12 mouse cellular contexts compared by ENCODE assay signal in the genomic region with DNA sequence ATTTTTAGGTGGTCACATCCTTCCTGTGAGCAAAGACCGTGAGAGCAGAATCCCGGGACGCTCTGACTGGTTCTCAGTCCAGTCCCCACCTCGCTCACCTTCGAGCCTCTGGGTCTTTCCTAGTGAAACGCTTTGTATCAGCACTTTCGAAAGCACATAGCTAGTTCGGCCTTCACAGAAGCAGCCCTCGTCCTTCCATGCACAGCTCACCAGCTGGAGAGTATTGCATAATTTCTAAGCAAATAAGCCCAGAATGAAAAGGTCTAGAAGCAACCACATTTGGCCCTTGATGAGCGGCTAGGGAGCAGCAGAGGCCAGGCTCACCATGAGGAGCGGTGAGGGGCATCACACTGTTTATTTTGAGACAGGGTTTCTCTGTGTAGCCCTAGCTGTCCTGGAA. TPM values are rescaled to one million over a fixed set of nuclear protein-coding genes. Genes with fewer than 3 reads are reported as not detected.
DNase-seq lines count a peak whose midpoint lies in the region; ATAC-seq and TF ChIP-seq lines count a peak whose summit lies in the region.
"Had no signal": no experiment of that assay in that cellular context is flagged by ENCODE, and none has a peak within 500 bp of the region (broad histone marks: within the 10 kb centered on the region; RNA-seq: fewer than 3 reads in every experiment).

No protein-coding gene starts in this region.

- no peak for ATAC-seq in forebrain, embryonic 14.5 days
- ATAC-seq in forebrain, embryonic 16.5 days: no peak
- ATAC-seq in liver, embryonic 16.5 days (ENCODE audit: low read depth): peak; percentile 35
- ATAC-seq: Patski had no signal

- no peaks in the 10 kb centered on the region for H3K27me3 ChIP-seq in forebrain, embryonic 14.5 days (replicated peaks; ENCODE audit: control insufficient read depth, insufficient read depth, low read length)
- no peaks in the 10 kb centered on the region for H3K27me3 ChIP-seq in forebrain, embryonic 16.5 days (replicated peaks; ENCODE audit: control insufficient read depth, insufficient read depth, low read length)
- no peaks in the 10 kb centered on the region for H3K27me3 ChIP-seq in liver, embryonic 16.5 days (ENCODE audit: control insufficient read depth, insufficient read depth, low read depth, low read length)
- H3K27me3 ChIP-seq in kidney, adult 2 months (replicated peaks; ENCODE audit: control insufficient read depth, insufficient read depth, low read length): no peaks in the 10 kb centered on the region
- H3K27me3 ChIP-seq: Patski had no signal

- TF ChIP-seq POLR2A in kidney, adult 2 months (IDR thresholded peaks at IDR 0.05; ENCODE audit: low read depth, low read length): no peak

- no peak overlapping the region for H3K4me2 ChIP-seq in forebrain, embryonic 14.5 days (ENCODE audit: low read length)
- no peak overlapping the region for H3K4me2 ChIP-seq in forebrain, embryonic 16.5 days (ENCODE audit: low read length)
- no peak overlapping the region for H3K4me2 ChIP-seq in liver, embryonic 16.5 days (ENCODE audit: low read depth, low read length)

- H3K4me1 ChIP-seq in forebrain, embryonic 14.5 days (ENCODE audit: control insufficient read depth, insufficient read depth, low read length): peaks cover 35% of the 10 kb centered on the region
- peaks cover 64% of the 10 kb centered on the region for H3K4me1 ChIP-seq in forebrain, embryonic 16.5 days (replicated peaks; ENCODE audit: control insufficient read depth, insufficient read depth, low read length)
- H3K4me1 ChIP-seq in liver, embryonic 16.5 days (ENCODE audit: control insufficient read depth, low read depth, low read length): peaks cover 95% of the 10 kb centered on the region
- peaks cover 27% of the 10 kb centered on the region for H3K4me1 ChIP-seq in kidney, adult 2 months (ENCODE audit: control insufficient read depth, insufficient read depth, low read length)

- 92% methylated on average over 11 of the region's 11 CpGs for WGBS in forebrain, embryonic 14.5 days
- WGBS in forebrain, embryonic 16.5 days: 90% methylated on average over 11 of the region's 11 CpGs
- WGBS in liver, embryonic 16.5 days (ENCODE audit: insufficient replicate concordance): 65% methylated on average over 11 of the region's 11 CpGs
- WGBS in kidney, adult 2 months: 89% methylated on average over 11 of the region's 11 CpGs

- H3K9me3 ChIP-seq in forebrain, embryonic 14.5 days (replicated peaks; ENCODE audit: control insufficient read depth, low read length): no peaks in the 10 kb centered on the region
- no peaks in the 10 kb centered on the region for H3K9me3 ChIP-seq in forebrain, embryonic 16.5 days (ENCODE audit: control insufficient read depth, low read length)
- H3K9me3 ChIP-seq in liver, embryonic 16.5 days (replicated peaks; ENCODE audit: control insufficient read depth, low read length): no peaks in the 10 kb centered on the region
- H3K9me3 ChIP-seq: embryonic facial prominence, embryonic 10.5 days had no signal

- H3K36me3 ChIP-seq in forebrain, embryonic 14.5 days (ENCODE audit: control insufficient read depth, insufficient read depth, low read length): peaks cover 31% of the 10 kb centered on the region
- H3K36me3 ChIP-seq in forebrain, embryonic 16.5 days (ENCODE audit: control insufficient read depth, insufficient read depth): no peaks in the 10 kb centered on the region
- peaks cover 2% of the 10 kb centered on the region; the same call in 1 of the 2 replicates for H3K36me3 ChIP-seq in liver, embryonic 16.5 days (ENCODE audit: control insufficient read depth, insufficient read depth)
- H3K36me3 ChIP-seq in kidney, adult 2 months (ENCODE audit: control insufficient read depth, insufficient read depth, low read length): no peaks in the 10 kb centered on the region

- H3K4me3 ChIP-seq in forebrain, embryonic 14.5 days (ENCODE audit: low read depth, low read length): no peak overlapping the region
- H3K4me3 ChIP-seq in forebrain, embryonic 16.5 days (replicated peaks; ENCODE audit: low read length): no peak overlapping the region
- H3K4me3 ChIP-seq in liver, embryonic 16.5 days (ENCODE audit: low read depth, low read length): no peak overlapping the region
- no peak overlapping the region for H3K4me3 ChIP-seq in kidney, adult 2 months (ENCODE audit: insufficient read depth, low read depth, low read length)
- H3K4me3 ChIP-seq: embryonic facial prominence, embryonic 10.5 days had no signal

- peak overlapping the region; percentile 11; the same call in 1 of the 2 replicates for H3K27ac ChIP-seq in forebrain, embryonic 14.5 days (ENCODE audit: low read depth, low read length)
- no peak overlapping the region for H3K27ac ChIP-seq in forebrain, embryonic 16.5 days (ENCODE audit: low read length)
- H3K27ac ChIP-seq in liver, embryonic 16.5 days (ENCODE audit: low read length): peak overlapping the region; percentile 74
- no peak overlapping the region for H3K27ac ChIP-seq in kidney, adult 2 months (ENCODE audit: insufficient read depth, low read depth, low read length)
- H3K27ac ChIP-seq: embryonic facial prominence, embryonic 10.5 days had no signal

- no peak for DNase-seq in forebrain, embryonic 14.5 days (ENCODE audit: low spot score)
- peak; percentile 4 for DNase-seq in right cerebral cortex, postnatal 25 days
- DNase-seq in right cerebral cortex, postnatal 10 days (ENCODE audit: low spot score in 2 of 2): no peak
- no peak for DNase-seq in frontal cortex, postnatal 14 days (ENCODE audit: low spot score in 2 of 2)
- no peak for DNase-seq in urinary bladder, postnatal 4 days (ENCODE audit: low spot score in 2 of 2)
- DNase-seq in kidney, adult 2 months: no peak
- DNase-seq: kidney, postnatal 36 days; thymus, postnatal 36 days had no signal

- no peak for TF ChIP-seq CTCF in kidney, adult 2 months (conservative IDR thresholded peaks at IDR 0.05; ENCODE audit: insufficient read depth, insufficient read length, low read depth, low read length)

- H3K9ac ChIP-seq in forebrain, embryonic 14.5 days (ENCODE audit: low read length): no peak overlapping the region
- no peak overlapping the region for H3K9ac ChIP-seq in forebrain, embryonic 16.5 days (replicated peaks; ENCODE audit: low read depth, low read length)
- no peak overlapping the region for H3K9ac ChIP-seq in liver, embryonic 16.5 days (ENCODE audit: low read depth, low read length)

RNA-seq across cellular contexts. Expression of gene Vps37b, which starts 10.9 kb away (rescaled TPM):
- polyA plus RNA-seq in forebrain, embryonic 14.5 days (2014; fragmentation: Nextera tagmentation; extraction: Ambion mirVana): 70.5 and 86.6 TPM in 2 replicates
- polyA plus RNA-seq in forebrain, embryonic 16.5 days (2015; fragmentation: Nextera tagmentation; extraction: Ambion mirVana): 104 and 112 TPM in 2 replicates
- polyA plus RNA-seq in liver, embryonic 16.5 days (2015; fragmentation: Nextera tagmentation; extraction: Ambion mirVana): 14.3 and 16.3 TPM in 2 replicates
- polyA plus RNA-seq in kidney, adult 2 months (2012; rRNA removed): 22.6 and 24.1 TPM in 2 replicates

RNA-seq across cellular contexts. Expression of gene Hip1r, which starts 47.7 kb away (rescaled TPM):
- 12.4 and 27.1 TPM in 2 replicates for polyA plus RNA-seq in forebrain, embryonic 14.5 days (2014; fragmentation: Nextera tagmentation; extraction: Ambion mirVana)
- 33.3 and 35.7 TPM in 2 replicates for polyA plus RNA-seq in forebrain, embryonic 16.5 days (2015; fragmentation: Nextera tagmentation; extraction: Ambion mirVana)
- polyA plus RNA-seq in liver, embryonic 16.5 days (2015; fragmentation: Nextera tagmentation; extraction: Ambion mirVana): 12.4 and 16.3 TPM in 2 replicates
- 18.3 and 19.2 TPM in 2 replicates for polyA plus RNA-seq in kidney, adult 2 months (2012; rRNA removed)

Comparison
In these comparisons a context has a peak if more than half of its experiments do, and no peak if none do; other contexts are left out.
1. H3K27ac ChIP-seq: peak in forebrain, embryonic 14.5 days (single experiment) and liver, embryonic 16.5 days (single experiment); none in forebrain, embryonic 16.5 days (single experiment) and kidney, adult 2 months (single experiment).